Mouse (Mus musculus): ENCODE results near the gene Ift52.

Ift52 gene

GRCm38 (mm10) chr2:163031289-163031688 is 14.1 kb downstream of the Ift52 start:
- in situ Hi-C loops (cut with MboI, MseI): no loop called here

DNA sequence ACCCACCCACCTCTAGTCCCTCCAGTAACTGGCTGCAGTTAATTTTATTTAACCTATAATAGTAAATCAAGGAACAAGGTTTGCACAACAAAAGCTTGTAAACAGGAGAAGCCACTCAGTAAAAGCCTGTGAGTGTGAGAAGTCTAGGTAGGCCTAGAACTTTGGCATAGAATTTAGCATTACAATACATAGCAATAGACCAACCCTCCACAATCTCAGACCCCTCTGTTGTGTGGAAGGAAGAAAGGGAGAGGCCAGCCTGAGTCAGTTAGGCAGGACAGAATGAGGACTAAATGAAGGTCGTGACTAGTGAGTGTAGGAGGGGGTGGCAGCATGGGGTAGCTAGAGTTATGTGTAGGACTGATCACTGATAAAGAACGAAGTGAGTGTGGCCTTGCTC is 14.6 kb downstream of the Ift52 start:
- in situ Hi-C loops (cut with MboI, MseI): no loop called here

- in situ Hi-C loops (cut with MboI, MseI): no loop called here
These were observed 15.5 kb downstream of the Ift52 start for GRCm38 (mm10) chr2:163032622-163033021.

DNA sequence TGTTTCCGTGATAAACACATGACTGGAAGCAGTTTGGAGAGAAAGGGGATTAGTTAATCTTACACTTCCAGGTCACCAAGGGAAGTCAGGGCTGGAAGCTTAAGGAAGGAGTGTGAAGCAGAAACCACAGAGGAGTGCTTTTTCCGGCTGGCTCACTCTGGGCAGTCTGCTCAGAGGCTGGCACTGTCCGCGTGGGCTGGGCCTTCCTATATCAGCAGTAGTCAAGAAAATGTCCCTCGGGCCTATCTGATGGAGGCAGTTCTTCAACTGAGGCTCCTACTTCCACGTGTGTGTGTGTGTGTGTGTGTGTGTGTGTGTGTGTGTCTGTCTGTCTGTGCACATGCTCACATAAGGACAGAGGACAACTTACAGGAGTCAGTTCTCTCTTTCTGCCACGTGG is 22.8 kb downstream of the Ift52 start:
- in situ Hi-C loops (cut with MboI, MseI): no loop called here

- in situ Hi-C loops (cut with MboI, MseI): no loop called here
These were observed 31.0 kb downstream of the Ift52 start for GRCm38 (mm10) chr2:163048125-163048524.

DNA sequence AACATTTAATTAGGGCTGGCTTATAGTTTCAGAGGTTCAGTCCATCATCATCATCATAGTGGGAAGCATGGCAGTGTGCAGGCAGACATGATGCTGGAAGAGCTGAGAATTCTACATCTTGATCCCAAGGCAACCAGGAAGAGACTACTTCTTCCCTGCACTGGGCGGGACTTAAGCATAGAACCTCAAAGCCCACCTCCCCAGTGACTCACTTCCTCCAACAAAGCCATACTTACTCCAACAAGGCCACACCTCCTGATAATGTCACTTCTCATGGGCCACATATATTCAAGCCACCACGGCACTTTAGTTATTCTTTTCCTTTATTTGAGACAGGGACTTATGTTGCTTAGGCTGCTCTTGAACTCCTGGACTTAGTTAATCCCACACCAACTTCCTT is 32.0 kb downstream of the Ift52 start:
- in situ Hi-C loops (cut with MboI, MseI): no loop called here

DNA sequence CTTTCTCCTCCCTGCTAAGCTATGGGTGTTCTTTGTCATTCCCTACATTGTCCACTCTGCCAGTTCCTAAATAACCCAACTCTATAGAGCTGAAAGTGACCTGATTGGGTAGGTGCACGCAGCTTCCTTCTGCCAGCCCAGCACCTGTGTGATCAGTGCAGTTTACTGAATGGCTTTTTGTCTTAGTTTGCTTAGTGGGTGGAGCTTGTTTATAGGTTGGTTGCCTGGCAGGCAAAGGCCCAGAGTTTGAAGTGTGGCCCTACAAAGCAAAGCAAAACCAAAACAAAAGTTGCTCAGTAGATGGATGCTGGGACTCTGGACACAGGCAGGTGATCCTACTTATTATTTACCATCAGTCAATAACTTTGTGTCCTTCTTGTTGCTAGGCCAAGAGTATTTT is 34.5 kb downstream of the Ift52 start:
- in situ Hi-C loops (cut with MboI, MseI): loop anchor here in 1 of 2 experiments (10.0 kb wide), 2 partner anchors 117 to 1693 kb away; partner anchors contain the start of genes Dnttip1, Srsf6 and Wfdc3

DNA sequence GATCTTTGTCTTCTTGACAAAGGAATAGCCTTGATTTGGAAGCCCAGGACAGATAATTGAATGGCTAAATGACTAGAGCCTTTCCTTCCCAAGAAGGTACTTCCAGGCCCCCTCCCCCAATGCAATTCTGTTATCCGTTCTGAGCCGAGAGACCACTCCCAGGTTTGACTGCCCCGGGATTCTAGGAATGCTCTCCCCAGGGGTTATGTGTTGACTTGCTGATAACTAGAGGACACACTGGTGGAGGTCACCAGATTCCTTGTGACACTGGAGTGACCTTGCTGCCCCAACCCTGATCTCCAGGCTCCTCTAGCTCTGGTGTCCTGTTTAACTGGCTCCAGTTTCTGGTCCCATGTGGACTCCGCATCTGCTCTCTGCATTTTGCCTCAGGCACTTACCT is 34.9 kb downstream of the Ift52 start:
- in situ Hi-C loops (cut with MboI, MseI): loop anchor here in 1 of 2 experiments (10.0 kb wide), 2 partner anchors 117 to 1693 kb away; partner anchors contain the start of genes Dnttip1, Srsf6 and Wfdc3

GRCm38 (mm10) chr2:163052826-163053225 is 35.7 kb downstream of the Ift52 start:
- in situ Hi-C loops (cut with MboI, MseI): loop anchor here in 1 of 2 experiments (10.0 kb wide), 2 partner anchors 118 to 1692 kb away; partner anchors contain the start of genes Dnttip1, Srsf6 and Wfdc3

- in situ Hi-C loops (cut with MboI, MseI): loop anchor here in 1 of 2 experiments (10.0 kb wide), 2 partner anchors 120 to 1690 kb away; partner anchors contain the start of genes Dnttip1, Srsf6 and Wfdc3
These were observed 37.2 kb downstream of the Ift52 start, which contains the start of gene Mybl2 for GRCm38 (mm10) chr2:163054335-163054840. Gene Mybl2, plus strand, starts transcription at chr2:163054687.

DNA sequence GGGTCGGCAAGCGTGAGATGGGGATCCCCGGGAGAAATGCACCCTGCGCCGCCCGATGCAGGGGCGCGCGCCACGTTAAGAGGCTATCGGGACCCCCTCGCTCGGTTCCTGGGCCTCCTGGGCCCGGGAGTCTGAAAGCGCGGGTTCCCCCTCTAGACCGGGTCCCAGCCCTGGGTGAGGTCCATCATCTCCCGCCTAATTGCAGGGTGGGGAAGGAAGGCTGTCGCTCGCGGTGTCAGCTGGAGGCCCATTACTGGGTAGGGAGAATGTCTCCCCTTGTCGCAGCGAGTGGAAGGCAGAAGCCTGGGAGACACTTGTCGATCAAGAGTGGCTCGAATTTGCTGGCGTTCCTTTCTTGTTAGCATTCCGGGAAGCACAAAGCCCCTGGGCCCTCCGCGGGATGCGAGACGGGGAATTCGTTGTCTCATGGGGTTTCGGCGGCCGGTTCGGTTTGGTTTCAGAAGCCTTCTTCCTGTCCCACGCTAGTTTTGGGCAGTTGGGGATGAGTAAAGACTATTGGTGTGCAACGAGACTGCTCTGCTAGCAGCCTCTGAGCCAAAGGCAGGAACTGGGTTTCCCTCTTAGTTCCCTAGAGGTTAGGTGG is 37.8 kb downstream of the Ift52 start:
- in situ Hi-C loops (cut with MboI, MseI): loop anchor here in 1 of 2 experiments (10.0 kb wide), 2 partner anchors 120 to 1690 kb away; partner anchors contain the start of genes Dnttip1, Srsf6 and Wfdc3

GRCm38 (mm10) chr2:163055715-163056114 is 38.6 kb downstream of the Ift52 start:
- in situ Hi-C loops (cut with MboI, MseI): loop anchor here in 1 of 2 experiments (10.0 kb wide), 2 partner anchors 121 to 1689 kb away; partner anchors contain the start of genes Dnttip1, Srsf6 and Wfdc3

- in situ Hi-C loops (cut with MboI, MseI): loop anchor here in 1 of 2 experiments (10.0 kb wide), 2 partner anchors 122 to 1688 kb away; partner anchors contain the start of genes Dnttip1, Srsf6 and Wfdc3
These were observed 39.4 kb downstream of the Ift52 start for GRCm38 (mm10) chr2:163056584-163056983.

- in situ Hi-C loops (cut with MboI, MseI): loop anchor here in 1 of 2 experiments (10.0 kb wide), 2 partner anchors 124 to 1686 kb away; partner anchors contain the start of genes Dnttip1, Srsf6 and Wfdc3
These were observed 41.8 kb downstream of the Ift52 start for GRCm38 (mm10) chr2:163058981-163059380.

DNA sequence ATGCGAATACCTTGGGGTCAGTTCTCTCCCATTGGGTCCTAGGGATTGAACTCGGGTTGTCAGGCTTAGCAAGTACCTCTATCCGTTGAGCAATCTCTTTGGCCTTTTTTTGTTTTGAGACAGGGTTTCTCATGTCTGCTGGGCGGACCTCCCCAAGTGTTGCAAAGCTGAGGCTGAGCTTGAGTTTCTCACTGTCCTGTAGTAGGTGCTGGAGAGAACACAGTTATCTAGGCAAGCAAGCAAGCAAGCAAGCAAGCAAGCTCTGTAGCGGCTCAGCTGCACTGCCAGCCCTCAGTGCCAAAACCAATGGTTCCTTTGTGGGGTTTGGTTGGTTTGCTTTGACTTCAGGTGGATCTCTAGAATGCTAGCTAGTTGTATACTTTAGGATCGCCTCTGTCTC is 43.5 kb downstream of the Ift52 start:
- in situ Hi-C loops (cut with MboI, MseI): no loop called here

DNA sequence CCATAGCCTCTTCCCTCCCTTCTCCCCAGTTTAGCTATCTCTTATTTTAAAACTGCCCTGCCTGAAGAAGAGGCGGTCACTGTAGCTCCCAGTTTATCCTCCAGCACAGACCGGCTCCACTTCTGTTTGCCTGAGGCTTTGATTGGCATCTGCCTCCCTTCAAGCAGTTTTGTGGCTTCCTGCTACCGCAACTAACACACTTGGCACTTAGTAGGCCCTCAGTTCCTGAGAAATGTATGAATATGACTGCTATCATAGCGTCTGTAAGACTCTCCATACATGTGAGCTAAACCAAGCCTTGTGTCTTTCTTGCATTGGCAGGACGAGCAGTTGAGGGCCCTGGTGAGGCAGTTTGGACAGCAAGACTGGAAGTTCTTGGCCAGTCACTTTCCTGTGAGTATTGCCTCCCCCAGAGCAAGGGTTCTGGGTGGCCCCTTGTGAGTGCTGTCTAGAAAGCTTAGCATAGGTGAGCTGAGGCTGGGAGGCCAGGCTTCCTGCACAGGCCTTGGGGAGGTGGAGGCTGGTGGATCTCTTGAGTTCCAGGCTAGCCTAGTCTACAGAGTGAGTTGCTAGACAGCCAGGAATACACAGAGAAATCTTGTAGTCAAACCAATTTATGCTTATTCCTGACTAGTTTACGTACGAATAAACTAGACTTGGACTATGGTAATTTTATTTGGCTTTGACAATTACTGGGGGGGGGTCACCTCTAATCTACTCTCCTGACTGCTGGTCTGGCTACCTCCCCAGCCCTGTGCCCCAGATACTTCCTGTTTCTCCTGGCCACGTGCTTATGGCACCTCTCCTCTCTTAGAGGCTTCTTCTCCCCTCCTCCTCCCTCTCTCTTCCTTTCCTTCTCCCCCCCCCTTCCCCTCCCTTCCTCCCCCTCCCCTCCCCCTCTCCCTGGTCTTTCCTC is 44.3 kb downstream of the Ift52 start:
- in situ Hi-C loops (cut with MboI, MseI): no loop called here

DNA sequence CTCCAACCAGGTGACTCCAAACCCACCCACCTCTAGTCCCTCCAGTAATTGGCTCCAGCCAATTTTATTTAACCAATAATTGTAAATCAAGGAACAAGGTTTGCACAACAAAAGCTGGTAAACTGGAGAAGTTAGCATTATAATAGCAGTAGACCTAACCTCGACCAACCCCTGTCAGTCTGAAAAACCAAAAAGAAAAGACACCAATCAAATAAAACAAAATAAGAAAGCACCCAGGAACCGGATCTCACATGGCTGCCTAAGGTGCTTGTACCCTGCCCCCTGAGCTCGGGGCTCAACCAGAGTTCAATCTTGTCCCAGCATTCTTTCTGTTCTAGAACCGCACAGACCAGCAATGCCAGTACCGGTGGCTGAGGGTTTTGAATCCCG is 45.0 kb downstream of the Ift52 start:
- in situ Hi-C loops (cut with MboI, MseI): no loop called here

DNA sequence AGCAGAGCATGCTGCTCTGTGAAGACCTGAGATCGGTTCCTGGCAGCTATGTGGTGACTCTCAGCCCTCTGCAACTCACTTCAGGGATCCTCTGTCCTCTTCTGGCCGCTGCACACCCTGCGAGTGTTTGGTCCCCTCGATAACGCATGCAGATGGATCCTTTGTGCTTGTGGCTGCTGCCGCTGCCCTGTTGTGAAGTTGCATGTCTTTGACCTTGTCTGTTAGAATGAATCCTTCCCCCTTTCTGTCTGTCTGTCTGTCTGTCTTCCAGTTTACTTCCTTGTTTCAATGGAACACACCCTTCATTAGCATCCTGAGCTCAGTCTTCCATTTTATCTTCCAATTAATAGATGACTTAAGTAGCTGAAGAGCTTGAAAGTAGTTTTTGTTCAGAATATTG is 49.2 kb downstream of the Ift52 start:
- in situ Hi-C loops (cut with MboI, MseI): no loop called here

DNA sequence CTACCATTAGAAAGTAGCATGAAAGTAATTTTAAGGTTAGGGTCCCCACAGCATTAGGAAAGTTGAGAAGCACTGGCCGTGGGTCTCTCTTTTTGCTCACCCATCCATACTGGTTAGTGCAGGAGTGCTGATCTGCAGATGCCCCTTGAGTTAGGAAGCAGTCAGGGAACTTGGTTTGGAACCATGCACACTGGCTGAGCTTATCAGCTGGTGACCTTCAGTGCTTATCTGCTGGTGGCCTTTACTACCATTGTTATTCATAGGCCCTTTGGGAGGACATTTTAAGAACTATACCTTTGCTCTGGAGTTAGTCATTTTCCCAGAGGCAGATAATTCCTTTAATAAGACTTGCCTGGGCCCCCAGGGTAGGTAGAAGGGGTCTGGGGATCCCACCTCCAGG is 50.1 kb downstream of the Ift52 start:
- in situ Hi-C loops (cut with MboI, MseI): no loop called here

GRCm38 (mm10) chr2:163070213-163070612 is 53.1 kb downstream of the Ift52 start:
- in situ Hi-C loops (cut with MboI, MseI): loop anchor here in 1 of 2 experiments (10.0 kb wide), 1 partner anchor 535 kb away; the partner anchor contains the start of gene Ttpal

GRCm38 (mm10) chr2:163071590-163071989 is 54.4 kb downstream of the Ift52 start:
- in situ Hi-C loops (cut with MboI, MseI): loop anchor here in 1 of 2 experiments (10.0 kb wide), 1 partner anchor 533 kb away; the partner anchor contains the start of gene Ttpal
